Mouse (Mus musculus): Measurements from ENCODE around the gene Prune2.
"Not testable (repeated sequence)": the region's sequence is repeated elsewhere in the genome, so short reads cannot be mapped to it uniquely, and the experiment has no call there.

Gene Prune2

GRCm38 (mm10) chr19:17136677-17137460, 181.0 kb downstream of the Prune2 start:
- DNase-seq = no peak

GRCm38 (mm10) chr19:17137656-17138055, 181.7 kb downstream of the Prune2 start:
- DNase-seq = no peak

- DNase-seq = no peak
Observed at GRCm38 (mm10) chr19:17138144-17138915, 182.4 kb downstream of the Prune2 start.

- DNase-seq = no peak
Observed at GRCm38 (mm10) chr19:17140016-17140914, 184.3 kb downstream of the Prune2 start.

- no peak for DNase-seq
Observed at GRCm38 (mm10) chr19:17143245-17143644, 187.3 kb downstream of the Prune2 start.

GRCm38 (mm10) chr19:17144205-17144604, 188.3 kb downstream of the Prune2 start:
- DNase-seq = no peak

- no peak for DNase-seq
Observed at GRCm38 (mm10) chr19:17150064-17150463, 194.1 kb downstream of the Prune2 start.

- no peak for DNase-seq
Observed at GRCm38 (mm10) chr19:17151781-17152180, 195.9 kb downstream of the Prune2 start.

- no peak for DNase-seq
Observed at GRCm38 (mm10) chr19:17152461-17152860, 196.5 kb downstream of the Prune2 start.

GRCm38 (mm10) chr19:17153911-17154639, 198.2 kb downstream of the Prune2 start:
- DNase-seq = no peak

- DNase-seq = no peak
Observed at GRCm38 (mm10) chr19:17155216-17155615, 199.3 kb downstream of the Prune2 start.

- no peak for DNase-seq
Observed at GRCm38 (mm10) chr19:17159676-17160075, 203.8 kb downstream of the Prune2 start.

- no peak for DNase-seq
Observed at GRCm38 (mm10) chr19:17160231-17160630, 204.3 kb downstream of the Prune2 start.

- peak; percentile 67 for DNase-seq
Observed at GRCm38 (mm10) chr19:17163511-17163953, 207.6 kb downstream of the Prune2 start.

- no peak for DNase-seq
Observed at GRCm38 (mm10) chr19:17166288-17166687, 210.4 kb downstream of the Prune2 start.

- DNase-seq = no peak
Observed at GRCm38 (mm10) chr19:17168186-17168585, 212.3 kb downstream of the Prune2 start.

- DNase-seq = no peak
Observed at GRCm38 (mm10) chr19:17169746-17170145, 213.8 kb downstream of the Prune2 start.

- DNase-seq = not testable (repeated sequence)
Observed at GRCm38 (mm10) chr19:17174501-17174900, 218.6 kb downstream of the Prune2 start.

- no peak for DNase-seq
Observed at GRCm38 (mm10) chr19:17180506-17180905, 224.6 kb downstream of the Prune2 start.

- DNase-seq = no peak
Observed at GRCm38 (mm10) chr19:17194730-17195129, 238.8 kb downstream of the Prune2 start.

GRCm38 (mm10) chr19:17199059-17199458, 243.1 kb downstream of the Prune2 start:
- DNase-seq = peak; percentile 10

- DNase-seq = no peak
Observed at GRCm38 (mm10) chr19:17207141-17207540, 251.2 kb downstream of the Prune2 start.

Data from liver (tissue).